Mouse (Mus musculus) spleen, adult 2 months (tissue): Measurements from ENCODE around the gene Prtn3. TPM values are rescaled to one million over a fixed set of nuclear protein-coding genes. Genes with fewer than 3 reads are reported as not detected.

ENCODE experiments used
- DNase-seq, 2 experiments: peaks; one replicate each; pipeline versions ENCODE4 v3.0.0 to v3.0.0-alpha.2; 2012 to 2021; ENCODE audit warnings: low spot score in 2 of 2, low read depth in 1 of 2
- H3K27ac ChIP-seq: fragments of 200-500 bp; 2 replicates; pipeline ENCODE4 v1.5.1; 2012; ENCODE audit warnings: low read length, inconsistent platforms; ENCODE audit not compliant: insufficient read depth
- H3K27me3 ChIP-seq: fragments of 200-500 bp; 2 replicates; pipeline ENCODE4 v1.6.1; 2012; ENCODE audit warnings: mild to moderate bottlenecking, moderate library complexity, low read length, inconsistent platforms; ENCODE audit not compliant: control insufficient read depth, insufficient read depth
- H3K36me3 ChIP-seq: fragments of 200-500 bp; 2 replicates; pipeline ENCODE4 v1.6.1; 2012; ENCODE audit warnings: mild to moderate bottlenecking, low read length, inconsistent platforms; ENCODE audit not compliant: control insufficient read depth, insufficient read depth
- H3K4me1 ChIP-seq: fragments of 200-500 bp; 2 replicates; pipeline ENCODE4 v1.6.1; 2011; ENCODE audit warnings: inconsistent platforms; ENCODE audit not compliant: control insufficient read depth, insufficient read depth, insufficient read length
- H3K4me3 ChIP-seq: fragments of 200-500 bp; 2 replicates; pipeline ENCODE4 v1.5.1; 2011; ENCODE audit warnings: mild to moderate bottlenecking, inconsistent platforms; ENCODE audit not compliant: insufficient read depth, insufficient read length; ENCODE audit errors: extremely low read depth
- CTCF ChIP-seq: fragments of 200-500 bp; IDR thresholded peaks from 2 replicates; pipeline ENCODE4 v1.5.1; 2011; ENCODE audit warnings: mild to moderate bottlenecking, inconsistent platforms; ENCODE audit not compliant: insufficient read depth, insufficient read length, insufficient replicate concordance; ENCODE audit errors: extremely low read depth
- POLR2A ChIP-seq: fragments of 200-500 bp; IDR thresholded peaks from 2 replicates; pipeline ENCODE4 v1.6.1; 2011; ENCODE audit warnings: low read depth, low read length, inconsistent platforms
- WGBS: fragments of 180-500 bp; shearing (Covaris S2); methylation state at CpG from one replicate; pipeline ENCODE4 v1.1.7; 2018; 5-methylcytosine and 5-hydroxymethylcytosine counted together
- polyA plus RNA-seq: library from polyadenylated mRNA; depleted of rRNA; stranded (reverse); fragments of >200 nt; gene quantifications from 2 replicates; pipeline ENCODE4 v1.2.3, GENCODE M21; 2012

Gene Prtn3
- polyA plus RNA-seq, 1 experiment = 25.6 TPM

GRCm38 (mm10) chr10:79860079-79860911 is 14.0 kb upstream of the Prtn3 start:
- peaks cover 21% of the 10 kb centered on the region for H3K4me1 ChIP-seq
- DNase-seq = no peak
- H3K36me3 ChIP-seq = peaks cover 59% of the 10 kb centered on the region
- 97% methylated on average over 26 of the region's 26 CpGs for WGBS
- TF ChIP-seq POLR2A = no peak
- no peak for TF ChIP-seq CTCF
- no peak overlapping the region for H3K27ac ChIP-seq
- no peak overlapping the region for H3K4me3 ChIP-seq
- H3K27me3 ChIP-seq = no peaks in the 10 kb centered on the region

GRCm38 (mm10) chr10:79861230-79862048 is 12.8 kb upstream of the Prtn3 start:
- Histone ChIP-seq H3K4me3 (no peak overlapping the region), H3K27me3 (no peaks in the 10 kb centered on the region), H3K4me1 (peaks cover 18% of the 10 kb centered on the region), H3K27ac (no peak overlapping the region), H3K36me3 (peaks cover 59% of the 10 kb centered on the region)
- TF ChIP-seq POLR2A (no peak), CTCF (no peak)
- no peak for DNase-seq
- 89% methylated on average over 25 of the region's 25 CpGs for WGBS

- Histone ChIP-seq H3K27me3 (no peaks in the 10 kb centered on the region), H3K4me1 (peaks cover 10% of the 10 kb centered on the region; the same call in 1 of the 2 replicates), H3K27ac (no peak overlapping the region), H3K36me3 (peaks cover 53% of the 10 kb centered on the region), H3K4me3 (no peak overlapping the region)
- TF ChIP-seq CTCF (no peak), POLR2A (no peak)
- WGBS = 89% methylated on average over 23 of the region's 23 CpGs
- no peak for DNase-seq
These were observed 12.1 kb upstream of the Prtn3 start for GRCm38 (mm10) chr10:79862049-79862788.

GRCm38 (mm10) chr10:79862925-79863324 is 11.4 kb upstream of the Prtn3 start:
- Histone ChIP-seq H3K4me3 (no peak overlapping the region), H3K27ac (no peak overlapping the region), H3K36me3 (peaks cover 52% of the 10 kb centered on the region), H3K27me3 (no peaks in the 10 kb centered on the region), H3K4me1 (peaks cover 3% of the 10 kb centered on the region; the same call in 1 of the 2 replicates)
- DNase-seq = no peak
- 85% methylated on average over 10 of the region's 10 CpGs for WGBS
- TF ChIP-seq POLR2A (no peak), CTCF (no peak)

DNA sequence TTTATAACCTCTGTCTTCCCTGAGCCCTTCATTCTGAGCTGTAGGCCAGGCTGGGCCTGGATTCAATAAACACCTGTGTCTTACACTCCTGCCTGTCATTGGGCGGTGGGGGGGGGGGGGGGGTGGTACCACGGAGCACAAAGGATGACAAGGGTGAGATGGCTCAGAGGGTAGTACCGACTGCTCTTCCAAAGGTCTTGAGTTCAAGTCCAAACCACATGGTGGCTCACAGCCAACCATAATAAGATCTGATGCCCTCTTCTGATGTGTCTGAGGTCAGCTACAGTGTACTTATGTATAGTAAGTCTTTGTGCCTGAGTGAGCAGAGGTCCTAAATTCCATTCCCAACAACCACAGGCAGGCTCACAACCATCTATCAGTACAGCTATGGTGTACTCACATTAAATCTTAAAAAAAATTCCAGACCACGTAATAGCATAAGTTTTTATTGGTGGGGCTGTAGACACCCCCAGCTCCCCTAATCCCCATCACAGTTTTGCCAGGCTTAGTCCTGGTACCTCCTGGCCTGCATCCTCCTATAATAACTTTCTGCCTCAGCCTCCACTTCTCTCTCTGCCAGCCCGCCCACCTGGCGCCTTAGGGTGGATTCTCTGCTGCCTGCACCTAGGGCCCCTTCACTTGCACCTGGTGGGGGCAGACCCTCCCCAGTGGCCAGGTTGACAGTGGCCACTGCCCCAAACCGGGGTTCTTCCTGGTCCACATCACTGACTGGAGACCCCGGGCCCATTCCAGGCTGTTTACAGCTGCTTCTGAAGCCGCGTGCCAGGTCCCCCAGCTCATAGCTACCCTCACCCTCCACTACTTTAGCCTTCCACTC is 9.7 kb upstream of the Prtn3 start:
- WGBS = 69% methylated on average over 10 of the region's 10 CpGs
- Histone ChIP-seq H3K4me1 (no peaks in the 10 kb centered on the region; the same call in 1 of the 2 replicates), H3K27ac (no peak overlapping the region), H3K27me3 (no peaks in the 10 kb centered on the region), H3K4me3 (no peak overlapping the region), H3K36me3 (peaks cover 44% of the 10 kb centered on the region)
- no peak for DNase-seq
- no peak for TF ChIP-seq POLR2A

GRCm38 (mm10) chr10:79865189-79865601 is 9.1 kb upstream of the Prtn3 start:
- no peak for DNase-seq
- Histone ChIP-seq H3K4me1 (no peaks in the 10 kb centered on the region; the same call in 1 of the 2 replicates), H3K27ac (no peak overlapping the region), H3K27me3 (no peaks in the 10 kb centered on the region), H3K4me3 (no peak overlapping the region), H3K36me3 (peaks cover 38% of the 10 kb centered on the region)
- no peak for TF ChIP-seq CTCF
- no peak for TF ChIP-seq POLR2A
- 82% methylated on average over 12 of the region's 12 CpGs for WGBS
